Mouse (Mus musculus) heart, embryonic 12.5 days (tissue): ENCODE data around the gene Ccdc110. TPM values are rescaled to one million over a fixed set of nuclear protein-coding genes. Genes with fewer than 3 reads are reported as not detected.

Source experiments
- ATAC-seq: fragments of 200-750 bp; cut with Nextera tagmentation; 2 replicates; pipeline ENCODE4 v1.8.0; 2017; ENCODE audit warnings: moderate TSS enrichment, moderate library complexity; ENCODE audit not compliant: insufficient number of reproducible peaks, low FRiP score
- H3K27ac ChIP-seq: fragments of 300-500 bp; sonication (generic); 2 replicates; pipeline ENCODE4 v1.5.1; 2016; ENCODE audit warnings: mild to moderate bottlenecking, moderate library complexity; ENCODE audit not compliant: poor library complexity, severe bottlenecking
- H3K27me3 ChIP-seq: fragments of 300-500 bp; sonication (generic); replicated peaks from 2 replicates; pipeline ENCODE4 v1.6.1; 2016; ENCODE audit warnings: mild to moderate bottlenecking, moderate library complexity
- H3K36me3 ChIP-seq: fragments of 300-500 bp; sonication (generic); 2 replicates; pipeline ENCODE4 v1.6.1; 2016; ENCODE audit warnings: mild to moderate bottlenecking, moderate library complexity
- H3K4me1 ChIP-seq: fragments of 300-500 bp; sonication (generic); replicated peaks from 2 replicates; pipeline ENCODE4 v1.6.1; 2016; ENCODE audit warnings: mild to moderate bottlenecking
- H3K4me2 ChIP-seq: fragments of 300-500 bp; sonication (generic); 2 replicates; pipeline ENCODE4 v1.6.1; 2016; ENCODE audit warnings: mild to moderate bottlenecking, moderate library complexity
- H3K4me3 ChIP-seq: fragments of 300-500 bp; sonication (generic); 2 replicates; pipeline ENCODE4 v1.5.1; 2016; ENCODE audit warnings: mild to moderate bottlenecking
- H3K9ac ChIP-seq: fragments of 300-500 bp; sonication (generic); 2 replicates; pipeline ENCODE4 v1.6.1; 2016; ENCODE audit warnings: mild to moderate bottlenecking, moderate library complexity
- H3K9me3 ChIP-seq: fragments of 300-500 bp; sonication (generic); replicated peaks from 2 replicates; pipeline ENCODE4 v1.6.1; 2016; ENCODE audit warnings: mild to moderate bottlenecking, moderate library complexity
- WGBS: fragments of 180-500 bp; shearing (Covaris S2); methylation state at CpG from one replicate; pipeline ENCODE4 v1.1.7; 2016; 5-methylcytosine and 5-hydroxymethylcytosine counted together
- polyA plus RNA-seq: library from polyadenylated mRNA; unstranded; fragments of >200 nt; fragmentation: Nextera tagmentation; extraction: Ambion mirVana; gene quantifications from 2 replicates; pipeline ENCODE4 v1.2.1, GENCODE M21; 2016

Ccdc110 gene
- polyA plus RNA-seq, 1 experiment from 2014 or later = 0.20 TPM

GRCm38 (mm10) chr8:45916496-45916895, 17.9 kb upstream of the Ccdc110 start:
- H3K9ac ChIP-seq = no peak overlapping the region
- H3K4me2 ChIP-seq = no peak overlapping the region
- H3K27ac ChIP-seq = peak overlapping the region; percentile 32; the same call in 1 of the 2 replicates
- no peak for ATAC-seq
- no peak overlapping the region for H3K4me3 ChIP-seq
- 61% methylated on average over 3 of the region's 3 CpGs for WGBS
- no peaks in the 10 kb centered on the region for H3K4me1 ChIP-seq
- H3K27me3 ChIP-seq = no peaks in the 10 kb centered on the region
- H3K9me3 ChIP-seq = peaks cover 5% of the 10 kb centered on the region; the same call in 1 of the 2 replicates
- H3K36me3 ChIP-seq = peaks cover 80% of the 10 kb centered on the region

- Histone ChIP-seq H3K4me2 (peak overlapping the region; percentile 29; the same call in 1 of the 2 replicates), H3K36me3 (peaks cover 73% of the 10 kb centered on the region), H3K4me3 (no peak overlapping the region), H3K27ac (peak overlapping the region; percentile 32), H3K9me3 (peaks cover 6% of the 10 kb centered on the region; the same call in 1 of the 2 replicates), H3K27me3 (no peaks in the 10 kb centered on the region), H3K4me1 (no peaks in the 10 kb centered on the region), H3K9ac (no peak overlapping the region)
- WGBS = 70% methylated on average over 20 of the region's 20 CpGs
- no peak for ATAC-seq
Measured at GRCm38 (mm10) chr8:45917040-45917679, 17.3 kb upstream of the Ccdc110 start.

GRCm38 (mm10) chr8:45918891-45919290, 15.5 kb upstream of the Ccdc110 start:
- peaks cover 6% of the 10 kb centered on the region; the same call in 1 of the 2 replicates for H3K9me3 ChIP-seq
- peaks cover 62% of the 10 kb centered on the region for H3K36me3 ChIP-seq
- no peaks in the 10 kb centered on the region for H3K27me3 ChIP-seq

GRCm38 (mm10) chr8:45920392-45920791, 14.0 kb upstream of the Ccdc110 start:
- H3K36me3 ChIP-seq = peaks cover 52% of the 10 kb centered on the region
- peaks cover 6% of the 10 kb centered on the region; the same call in 1 of the 2 replicates for H3K9me3 ChIP-seq
- no peaks in the 10 kb centered on the region for H3K27me3 ChIP-seq
- no peak overlapping the region for H3K27ac ChIP-seq
- no peaks in the 10 kb centered on the region for H3K4me1 ChIP-seq
- no peak overlapping the region for H3K4me3 ChIP-seq
- 85% methylated on average over 7 of the region's 7 CpGs for WGBS
- H3K9ac ChIP-seq = no peak overlapping the region
- H3K4me2 ChIP-seq = no peak overlapping the region
- ATAC-seq = no peak

More at GRCm38 (mm10) chr8:45918891-45919290, 15.5 kb upstream of the Ccdc110 start:
- Histone ChIP-seq H3K4me3 (no peak overlapping the region), H3K9ac (no peak overlapping the region), H3K4me2 (no peak overlapping the region), H3K27ac (no peak overlapping the region), H3K4me1 (no peaks in the 10 kb centered on the region)
- ATAC-seq = no peak
- 71% methylated on average over 15 of the region's 15 CpGs for WGBS

- H3K36me3 ChIP-seq = peaks cover 36% of the 10 kb centered on the region
- no peak for ATAC-seq
- H3K9me3 ChIP-seq = peaks cover 6% of the 10 kb centered on the region; the same call in 1 of the 2 replicates
- H3K4me1 ChIP-seq = no peaks in the 10 kb centered on the region
- WGBS = 92% methylated on average over 7 of the region's 7 CpGs
- H3K27ac ChIP-seq = no peak overlapping the region
- H3K4me3 ChIP-seq = no peak overlapping the region
- no peak overlapping the region for H3K4me2 ChIP-seq
- H3K27me3 ChIP-seq = no peaks in the 10 kb centered on the region
- no peak overlapping the region for H3K9ac ChIP-seq
Measured at GRCm38 (mm10) chr8:45922116-45922515, 12.3 kb upstream of the Ccdc110 start.

GRCm38 (mm10) chr8:45936986-45937385, 2.6 kb downstream of the Ccdc110 start:
- no peaks in the 10 kb centered on the region for H3K27me3 ChIP-seq
- WGBS = 76% methylated on average over 9 of the region's 9 CpGs
- no peak overlapping the region for H3K27ac ChIP-seq
- H3K4me1 ChIP-seq = no peaks in the 10 kb centered on the region
- no peak for ATAC-seq
- no peaks in the 10 kb centered on the region for H3K36me3 ChIP-seq
- H3K9ac ChIP-seq = no peak overlapping the region
- H3K4me2 ChIP-seq = no peak overlapping the region
- H3K4me3 ChIP-seq = no peak overlapping the region
- no peaks in the 10 kb centered on the region for H3K9me3 ChIP-seq

- no peak overlapping the region for H3K4me2 ChIP-seq
- WGBS = 86% methylated on average over 4 of the region's 4 CpGs
- no peaks in the 10 kb centered on the region for H3K36me3 ChIP-seq
- H3K27ac ChIP-seq = no peak overlapping the region
- no peaks in the 10 kb centered on the region for H3K27me3 ChIP-seq
- no peaks in the 10 kb centered on the region for H3K4me1 ChIP-seq
- ATAC-seq = no peak
- H3K4me3 ChIP-seq = no peak overlapping the region
- no peak overlapping the region for H3K9ac ChIP-seq
- H3K9me3 ChIP-seq = no peaks in the 10 kb centered on the region
Measured at GRCm38 (mm10) chr8:45946283-45946682, 11.9 kb downstream of the Ccdc110 start.

- no peaks in the 10 kb centered on the region for H3K36me3 ChIP-seq
- no peak overlapping the region for H3K4me2 ChIP-seq
- no peaks in the 10 kb centered on the region for H3K4me1 ChIP-seq
- H3K4me3 ChIP-seq = no peak overlapping the region
- H3K27me3 ChIP-seq = no peaks in the 10 kb centered on the region
- 55% methylated on average over 2 of the region's 2 CpGs for WGBS
- no peak overlapping the region for H3K27ac ChIP-seq
- H3K9ac ChIP-seq = no peak overlapping the region
- ATAC-seq = no peak
- no peaks in the 10 kb centered on the region for H3K9me3 ChIP-seq
Measured at GRCm38 (mm10) chr8:45950622-45951021, 16.2 kb downstream of the Ccdc110 start.

GRCm38 (mm10) chr8:45970894-45971293, 36.5 kb downstream of the Ccdc110 start:
- peaks cover 5% of the 10 kb centered on the region for H3K36me3 ChIP-seq
- peaks cover 7% of the 10 kb centered on the region for H3K4me1 ChIP-seq
- H3K4me2 ChIP-seq = no peak overlapping the region
- no peaks in the 10 kb centered on the region for H3K27me3 ChIP-seq
- H3K4me3 ChIP-seq = no peak overlapping the region
- WGBS = 94% methylated on average over 12 of the region's 12 CpGs
- no peak overlapping the region for H3K27ac ChIP-seq
- H3K9ac ChIP-seq = no peak overlapping the region
- no peak for ATAC-seq
- H3K9me3 ChIP-seq = peaks cover 4% of the 10 kb centered on the region

GRCm38 (mm10) chr8:45973988-45974505, 39.6 kb downstream of the Ccdc110 start:
- 72% methylated on average over 8 of the region's 8 CpGs for WGBS
- Histone ChIP-seq H3K4me2 (peak overlapping the region; percentile 80), H3K9ac (no peak overlapping the region), H3K4me3 (0 out of 2 replicates have a peak overlapping the region, but pooled peaks have one; percentile 16), H3K9me3 (peaks cover 11% of the 10 kb centered on the region), H3K4me1 (peaks cover 12% of the 10 kb centered on the region), H3K27me3 (no peaks in the 10 kb centered on the region), H3K36me3 (peaks cover 16% of the 10 kb centered on the region), H3K27ac (no peak overlapping the region)
- ATAC-seq = no peak

- peak within 1 kb of the TSS; percentile 70 for H3K9ac ChIP-seq
- H3K4me1 ChIP-seq = peaks cover 12% of the 10 kb centered on the region
- peak within 1 kb of the TSS; percentile 80 for H3K4me2 ChIP-seq
- no peaks in the 10 kb centered on the region for H3K27me3 ChIP-seq
- ATAC-seq = peak; percentile 97
- peaks cover 23% of the 10 kb centered on the region for H3K36me3 ChIP-seq
- H3K4me3 ChIP-seq = peak within 1 kb of the TSS; percentile 74
- H3K27ac ChIP-seq = peak within 1 kb of the TSS; percentile 67
- WGBS = under 1% methylated on average over 57 of the region's 57 CpGs
- peaks cover 11% of the 10 kb centered on the region for H3K9me3 ChIP-seq
Measured at GRCm38 (mm10) chr8:45975126-45975836, 40.9 kb downstream of the Ccdc110 start, which contains the start of the genes 1700029J07Rik and Ufsp2. 1700029J07Rik (minus strand) TSS chr8:45975252. Ufsp2 (plus strand) TSS chr8:45975528.
